Mouse (Mus musculus) lung, postnatal 4 days (tissue): ENCODE measurements at regions not wholly inside any gene's neighbourhood (a gene's known extent, or its start where the extent isn't known, plus 50 kb on each side); places are given as distances from the start of the nearest gene placed in this dataset.

Source experiments
- DNase-seq, 2 experiments: peaks; one replicate each; pipeline ENCODE4 v3.0.0; 2021

DNA sequence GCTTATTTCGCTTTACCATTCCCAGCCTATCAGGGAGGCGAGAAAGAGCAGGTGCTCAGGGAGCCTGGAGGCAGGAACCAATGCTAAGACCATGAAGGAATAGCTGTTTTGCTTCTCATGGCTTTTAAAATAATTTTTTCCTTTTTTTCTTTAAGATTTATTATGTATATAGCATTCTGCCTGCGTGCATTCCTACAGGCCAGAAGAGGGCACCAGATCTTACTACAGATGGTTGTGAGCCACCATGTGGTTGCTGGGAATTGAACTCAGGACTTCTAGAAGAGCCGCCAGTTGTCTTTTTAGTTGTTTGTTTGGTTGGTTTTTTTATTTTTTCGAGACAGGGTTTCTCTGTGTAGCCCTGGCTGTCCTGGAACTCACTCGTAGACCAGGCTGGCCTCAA, 113.6 kb upstream of the Armc2 start:
- no peak for DNase-seq

DNA sequence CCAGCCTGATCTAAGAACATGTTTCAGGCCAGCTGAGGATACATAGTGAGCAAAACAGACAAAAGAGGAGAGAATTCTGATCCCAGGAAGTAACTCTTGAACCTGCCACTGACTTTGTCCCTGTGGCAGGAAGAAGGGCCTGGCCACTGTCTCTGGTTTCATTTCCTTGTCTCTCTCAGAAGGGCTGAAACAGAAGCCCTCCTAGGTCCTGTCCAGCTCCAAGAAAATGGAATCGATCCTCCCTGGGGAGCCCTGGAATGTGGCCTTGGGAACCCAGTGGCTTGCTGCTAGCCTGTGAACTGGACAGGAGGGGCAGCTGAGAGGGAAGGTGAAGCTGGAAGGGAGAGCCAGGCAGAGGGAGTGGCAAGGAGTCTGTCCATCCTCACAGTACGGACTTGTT, 113.1 kb upstream of the Armc2 start:
- DNase-seq: no peak

DNA sequence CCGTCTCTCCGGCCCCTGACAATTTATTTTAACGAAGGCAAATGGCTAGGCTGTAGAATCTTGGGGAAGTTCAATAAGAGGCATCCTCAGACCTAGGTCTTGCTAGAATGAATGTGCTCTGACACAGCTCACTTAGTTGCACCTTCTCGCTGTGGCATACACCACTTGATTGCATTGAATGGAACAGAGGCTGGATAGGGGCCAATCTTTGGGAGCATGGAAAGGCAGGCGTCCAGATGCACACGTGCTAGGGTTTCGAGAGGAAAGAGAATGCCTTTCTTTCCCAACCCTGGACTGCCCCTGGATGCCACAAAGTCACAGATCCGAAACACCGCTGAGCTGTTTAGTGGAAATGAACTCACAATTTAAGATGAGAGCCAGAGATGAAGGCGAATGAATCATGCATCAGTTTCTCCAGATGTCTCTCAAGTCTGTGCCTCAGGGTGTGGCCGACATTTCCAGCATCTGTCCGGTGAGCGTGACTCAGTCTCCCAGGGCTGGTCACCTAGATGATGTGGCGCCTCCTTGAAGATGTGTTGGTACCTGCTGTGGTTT, 109.7 kb upstream of the Armc2 start:
- DNase-seq: peak; percentile 46 to 51

DNA sequence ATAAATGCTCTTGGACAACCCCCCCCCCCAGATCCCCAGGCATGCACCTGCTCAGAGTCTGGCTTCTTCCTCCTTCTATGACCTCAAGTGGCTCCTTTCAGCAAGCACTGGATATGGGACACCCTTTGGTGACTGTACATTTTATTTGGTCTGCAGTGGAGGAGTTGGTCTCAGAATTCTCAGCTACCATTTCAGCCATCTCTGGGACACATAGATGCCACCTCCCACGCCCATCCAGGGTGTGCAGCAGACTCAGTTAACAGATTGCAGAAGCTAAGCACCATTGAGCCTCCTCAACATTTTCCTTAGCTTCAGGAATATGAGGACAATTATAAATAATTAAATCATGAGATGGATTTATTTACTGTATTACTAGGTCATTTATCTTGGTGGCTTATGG, 108.6 kb upstream of the Armc2 start:
- DNase-seq: no peak

DNA sequence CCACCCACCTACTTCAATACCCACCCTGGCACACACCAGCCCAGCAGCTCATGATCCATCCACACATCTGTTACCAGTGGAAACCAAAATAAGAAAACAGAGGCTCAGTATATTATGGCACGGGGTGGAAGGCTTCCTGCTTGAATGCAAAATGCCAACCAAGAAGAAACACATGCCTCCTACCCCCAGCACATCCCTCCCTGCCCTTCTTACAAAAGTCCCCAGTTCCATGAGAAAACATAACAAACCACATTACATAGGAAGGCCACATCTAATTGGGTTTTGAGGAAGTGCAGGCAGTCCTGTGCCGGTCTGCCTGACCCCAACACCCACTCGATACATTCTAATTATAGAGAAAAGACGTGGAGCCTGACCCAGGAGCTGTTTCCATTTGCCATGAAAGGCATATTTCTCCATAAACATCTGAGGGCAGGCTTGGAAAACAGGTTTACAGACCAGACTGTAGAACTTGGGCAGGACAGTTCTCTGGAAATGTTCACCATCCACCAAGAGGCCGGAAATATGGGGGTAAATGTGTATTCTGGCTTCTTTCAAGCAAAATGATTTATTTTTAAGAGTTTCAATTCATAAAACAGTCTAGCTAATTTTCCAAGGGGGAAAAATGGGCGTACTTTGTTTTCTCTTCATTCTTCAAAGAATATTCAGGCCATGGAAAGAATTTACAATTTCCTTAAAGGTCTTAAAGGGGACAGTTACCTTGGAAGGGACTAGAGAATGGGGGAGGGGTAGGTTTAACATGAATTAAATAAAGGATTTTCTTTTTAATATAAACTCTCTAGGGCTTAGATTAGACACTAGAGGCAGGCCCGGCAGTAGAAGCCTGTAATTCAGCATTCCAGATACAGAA, 104.8 kb upstream of the Armc2 start:
- no peak for DNase-seq

DNA sequence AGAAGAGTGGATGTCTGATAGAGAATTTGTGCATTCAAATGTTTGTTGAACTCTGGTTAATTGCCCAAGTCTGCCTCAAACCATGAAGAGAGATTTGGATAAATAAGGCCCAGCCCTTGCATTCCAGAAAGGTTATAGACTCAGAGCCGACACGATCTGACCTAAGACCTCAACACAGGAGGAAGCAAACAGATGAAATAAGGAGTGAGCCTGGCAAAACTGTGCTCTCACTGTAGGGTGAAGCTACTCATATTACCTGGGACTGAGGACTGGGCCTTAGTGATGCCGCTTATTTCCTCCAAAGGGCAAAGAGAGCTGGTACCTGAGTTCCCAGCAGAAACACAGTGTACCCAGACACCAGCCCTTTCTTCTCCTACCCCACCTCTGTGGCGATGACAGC, 103.7 kb upstream of the Armc2 start:
- DNase-seq: no peak

DNA sequence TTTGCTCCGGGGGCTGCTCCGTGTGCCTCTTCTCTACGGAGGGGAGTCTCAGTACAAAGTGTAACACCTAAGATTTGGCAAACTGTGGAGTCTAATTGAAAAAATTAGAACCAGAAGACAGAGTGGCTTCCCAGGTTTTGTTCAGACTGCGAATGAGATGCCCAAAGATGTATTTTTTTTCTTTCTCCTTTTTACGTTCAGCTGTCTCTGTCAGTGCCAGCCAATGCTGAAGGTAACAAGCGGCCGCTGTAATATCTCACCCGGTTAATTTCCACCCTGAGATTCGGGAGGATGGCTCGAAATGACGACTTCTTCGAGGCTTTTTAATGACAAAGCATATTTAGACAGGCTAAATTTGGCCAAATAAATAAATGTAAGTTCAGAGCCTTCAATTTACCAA, 101.1 kb upstream of the Armc2 start:
- no peak for DNase-seq

DNA sequence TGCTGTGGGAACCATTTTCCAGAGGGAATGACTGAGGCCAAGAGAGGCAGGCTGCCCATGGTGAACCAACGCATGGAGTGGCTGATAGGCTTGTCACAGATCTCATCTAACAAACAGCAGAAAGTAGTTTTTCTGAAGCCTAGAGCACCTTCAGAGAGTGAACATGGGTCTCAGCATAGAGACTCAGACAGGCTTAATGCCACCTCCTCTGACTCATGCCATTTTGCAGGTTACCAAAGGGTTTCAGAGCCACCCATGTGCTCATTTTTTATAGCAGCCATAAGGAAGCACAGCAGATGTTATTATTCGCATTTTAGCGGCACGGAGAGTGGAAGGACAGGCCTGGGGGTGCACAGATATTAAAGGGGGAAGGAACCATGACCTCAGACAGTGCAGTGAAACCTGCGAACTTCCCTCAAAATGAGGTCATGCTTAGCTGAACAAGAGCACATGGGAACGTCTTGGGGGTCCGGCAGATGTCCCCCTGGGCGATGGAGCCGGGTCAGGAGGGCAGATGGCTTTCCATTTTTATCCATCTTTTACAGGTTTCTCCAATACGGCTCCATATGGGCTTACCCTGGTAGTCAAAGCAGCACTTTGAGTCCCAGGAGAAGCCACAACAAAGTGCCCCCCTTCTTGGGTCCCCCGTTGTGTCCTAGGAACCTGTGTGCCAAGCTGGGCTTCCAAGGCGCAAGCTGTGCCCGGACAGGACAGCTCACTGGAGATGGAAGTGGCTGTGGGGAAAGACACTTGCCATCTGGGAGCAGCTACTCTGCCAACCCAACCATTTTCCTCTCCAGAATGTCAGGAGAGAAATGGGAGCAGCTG, 100.3 kb upstream of the Armc2 start:
- DNase-seq: no peak

DNA sequence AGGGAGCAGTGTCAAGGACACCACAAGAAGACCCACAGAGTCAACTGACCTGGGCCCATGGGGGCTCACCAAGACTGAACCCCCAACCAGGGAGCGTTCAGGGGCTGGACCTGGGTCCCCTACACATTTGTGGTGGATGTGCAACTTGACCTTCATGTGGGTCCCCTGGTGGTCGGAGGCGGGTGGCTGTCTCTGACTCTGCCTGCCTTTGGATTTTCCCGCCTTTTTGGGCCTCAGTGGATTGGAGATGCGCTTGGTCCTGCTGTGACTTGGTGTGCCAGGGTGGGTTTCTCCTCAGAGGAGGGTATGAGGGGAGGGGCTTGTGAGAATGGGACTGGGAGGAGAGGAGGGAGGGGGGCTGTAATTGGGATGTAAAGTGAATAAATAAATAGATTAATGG, 99.3 kb upstream of the Armc2 start:
- no peak for DNase-seq

DNA sequence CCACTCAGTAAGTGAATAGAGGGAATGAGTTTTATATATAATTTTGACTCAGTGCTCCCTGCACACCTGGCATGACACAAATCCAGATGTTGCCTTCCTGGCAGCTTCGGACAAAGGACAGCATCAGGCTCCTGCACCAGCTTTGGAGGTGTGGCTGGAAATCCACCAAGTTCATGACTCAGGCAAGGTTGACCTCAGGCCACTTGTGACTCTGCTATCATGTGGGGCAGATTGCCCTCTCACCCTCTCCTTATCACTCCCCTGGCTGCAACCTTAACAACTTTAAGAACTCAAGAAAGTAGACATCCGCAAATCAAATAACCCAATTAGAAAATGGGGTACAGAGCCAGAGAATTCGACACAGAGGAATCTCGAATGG, 97.7 kb upstream of the Armc2 start:
- no peak for DNase-seq

DNA sequence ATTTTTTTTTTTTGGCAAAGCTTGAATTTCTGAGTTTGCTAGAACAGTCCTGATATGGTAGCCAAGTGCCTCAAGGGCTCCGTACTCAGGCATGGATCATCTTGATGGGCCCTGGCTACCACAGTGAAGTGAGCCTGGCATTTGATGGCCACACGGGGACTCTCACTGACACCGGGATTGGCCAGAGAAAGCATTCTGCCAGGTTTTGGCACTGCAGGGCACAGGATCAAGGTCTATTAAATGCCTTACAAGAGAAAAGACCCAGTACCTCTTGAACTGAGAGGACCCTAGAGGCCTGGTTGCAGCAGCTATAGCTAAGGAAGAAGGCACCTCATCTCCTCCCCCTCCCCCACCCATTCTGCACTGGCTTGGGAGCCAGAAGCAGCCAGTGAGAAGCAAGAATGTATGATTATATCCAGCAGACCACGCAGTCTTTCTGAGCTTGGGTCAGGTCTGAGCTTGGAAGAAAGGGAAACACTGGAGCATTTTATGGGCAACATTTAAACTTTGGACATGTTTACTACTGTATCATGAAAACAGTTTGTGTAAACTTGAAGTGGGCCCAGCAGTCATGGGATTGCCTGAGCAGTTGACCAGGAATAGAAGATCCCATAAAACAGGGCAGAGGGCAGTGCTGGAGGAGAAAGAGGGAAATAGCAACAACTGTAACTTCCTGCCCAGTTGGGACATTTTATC, 97.1 kb upstream of the Armc2 start:
- DNase-seq: no peak

DNA sequence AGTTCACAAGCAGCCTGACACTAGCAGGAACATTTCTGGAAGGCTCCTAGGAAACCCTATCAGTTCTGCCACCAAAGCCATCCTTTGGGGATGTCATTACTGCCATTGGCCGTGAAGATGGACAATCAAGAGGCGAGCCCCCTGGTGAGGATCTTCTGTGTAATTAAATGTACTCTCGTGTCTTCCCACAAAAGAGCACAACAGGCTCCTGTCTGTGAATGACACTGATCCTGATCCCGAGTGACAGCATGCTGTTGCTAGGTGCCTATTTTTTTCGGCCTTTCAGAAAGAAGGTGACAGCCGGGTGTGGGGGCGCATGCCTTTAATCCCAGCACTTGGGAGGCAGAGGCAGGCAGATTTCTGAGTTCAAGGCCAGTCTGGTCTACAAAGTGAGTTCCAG, 92.5 kb upstream of the Armc2 start:
- no peak for DNase-seq

DNA sequence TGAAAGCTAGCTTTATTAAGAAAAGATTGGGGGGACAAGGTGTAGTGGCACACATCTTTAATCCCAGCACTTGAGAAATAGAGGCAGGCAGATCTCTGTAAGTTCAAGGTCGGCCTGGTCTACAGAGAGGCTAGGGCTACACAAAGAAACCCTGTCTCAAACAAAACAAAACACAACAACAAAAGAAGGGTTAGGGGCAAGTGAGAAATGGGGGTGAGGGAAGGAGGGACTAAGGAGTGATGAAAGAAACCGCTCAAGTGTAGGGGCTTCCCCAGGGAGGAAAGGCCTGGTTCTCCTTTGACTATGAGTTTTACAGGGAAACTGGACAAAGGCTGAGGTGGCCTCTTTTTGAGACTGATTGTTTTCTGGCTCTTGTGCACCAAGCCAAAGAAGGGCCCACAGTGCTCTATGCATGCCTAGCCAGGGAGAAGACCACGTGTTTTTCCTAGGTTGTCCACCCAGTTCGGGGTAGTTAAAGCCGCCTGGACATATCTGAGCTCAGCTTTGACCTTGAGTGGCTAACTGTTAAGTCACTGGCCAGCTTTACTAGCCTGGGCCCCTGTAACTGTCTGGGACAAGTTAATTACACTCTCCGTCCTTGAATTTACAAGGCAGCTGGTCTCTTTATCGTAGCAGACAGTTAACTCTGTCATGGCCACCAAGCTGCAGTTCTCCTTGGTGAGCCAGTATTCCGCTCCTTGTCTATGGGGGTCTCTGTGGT, 90.2 kb upstream of the Armc2 start:
- no peak for DNase-seq

DNA sequence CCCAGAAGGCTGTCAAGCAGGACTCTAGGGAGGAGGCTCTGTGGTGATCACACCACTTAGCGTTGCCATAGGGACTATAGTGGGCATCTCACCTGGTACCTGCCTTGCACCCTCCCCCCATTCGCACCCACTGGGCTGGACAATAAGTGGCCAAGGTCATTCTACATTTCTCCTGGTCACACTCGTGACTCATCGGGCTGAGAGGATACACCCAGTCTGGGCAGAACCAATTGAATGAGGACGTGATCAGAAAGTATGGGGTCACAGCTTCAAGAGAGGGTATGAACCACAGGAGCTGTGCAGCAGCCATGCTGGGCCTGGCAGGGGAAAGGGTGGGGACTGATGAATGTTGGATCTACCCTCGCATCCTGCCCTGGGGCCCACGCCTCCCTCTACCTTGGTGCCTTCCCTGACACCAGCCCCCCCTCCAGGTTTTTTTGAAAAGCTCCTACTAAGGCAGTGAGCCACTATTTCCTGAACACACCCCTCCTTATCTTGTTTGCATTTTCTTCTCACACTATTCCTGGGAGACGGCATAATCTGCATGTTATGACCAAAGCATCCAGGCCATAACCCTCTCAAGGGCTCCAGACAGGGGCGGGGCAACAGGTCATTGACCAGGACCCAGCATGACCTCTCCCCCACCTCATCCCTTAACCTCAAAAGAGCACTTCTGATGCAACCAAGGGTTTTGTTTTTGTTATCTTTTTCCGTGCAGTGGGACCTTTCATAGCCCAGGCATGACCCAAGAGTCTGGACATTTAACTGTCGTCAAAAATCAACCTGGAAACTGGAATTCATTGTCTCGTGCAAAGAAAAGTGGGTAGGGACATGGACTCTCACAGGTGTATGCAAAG, 89.4 kb upstream of the Armc2 start:
- DNase-seq: no peak

DNA sequence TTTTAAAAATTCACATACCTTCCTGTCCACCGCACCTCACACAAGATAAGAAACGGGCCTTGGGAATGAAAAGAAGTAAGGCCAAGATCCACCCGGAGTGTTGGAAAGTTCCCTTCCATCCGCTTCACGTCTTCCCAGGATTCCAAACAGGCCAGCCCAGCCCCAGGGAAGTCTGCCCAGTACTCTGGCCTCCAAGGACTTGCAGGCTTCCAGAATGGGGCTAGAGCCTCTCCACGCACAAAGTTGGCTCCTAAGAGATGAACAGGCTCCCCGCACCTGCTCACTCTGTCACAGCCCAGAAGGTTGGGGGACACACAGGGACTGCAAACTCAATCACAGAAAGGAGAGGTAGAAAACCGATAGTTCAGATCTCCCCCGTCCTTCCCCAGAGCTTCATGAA, 88.4 kb upstream of the Armc2 start:
- no peak for DNase-seq

DNA sequence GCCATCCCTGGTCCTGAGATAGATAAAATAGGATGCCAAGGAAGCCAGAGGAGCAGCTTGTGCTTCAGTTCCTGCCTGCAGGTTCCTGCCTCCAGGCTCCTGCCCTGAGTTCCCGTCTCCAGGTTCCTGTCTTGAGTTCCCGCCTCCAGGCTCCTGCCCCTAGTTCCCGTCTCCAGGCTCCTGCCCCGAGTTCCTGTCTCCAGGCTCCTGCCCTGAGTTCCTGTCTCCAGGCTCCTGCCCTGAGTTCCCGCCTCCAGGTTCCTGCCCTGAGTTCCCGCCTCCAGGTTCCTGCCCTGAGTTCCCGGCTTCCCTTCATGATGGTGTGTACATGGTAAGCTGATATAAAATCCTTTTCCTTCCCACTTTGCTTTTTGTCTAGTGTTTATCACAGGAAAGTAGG, 86.8 kb upstream of the Armc2 start:
- no peak for DNase-seq

DNA sequence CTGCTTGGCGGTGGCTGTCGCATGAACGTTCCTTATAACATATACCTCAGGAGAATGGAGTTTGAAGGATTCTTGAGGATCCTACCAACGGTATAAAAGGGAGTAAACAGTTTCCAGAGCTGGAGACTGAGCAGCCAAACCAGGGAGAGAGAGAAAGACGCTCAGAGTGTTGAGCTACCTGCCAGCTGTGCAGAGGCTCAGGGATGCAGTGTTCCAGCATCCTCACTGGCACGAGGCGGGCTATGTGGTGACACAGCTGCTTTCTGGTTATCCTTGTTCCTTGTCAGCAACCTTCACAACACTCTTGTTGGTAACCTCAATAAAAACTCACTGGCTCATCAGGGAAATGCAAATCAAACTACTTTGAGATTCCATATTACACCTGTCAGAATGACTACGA, 84.1 kb upstream of the Armc2 start:
- DNase-seq: no peak

DNA sequence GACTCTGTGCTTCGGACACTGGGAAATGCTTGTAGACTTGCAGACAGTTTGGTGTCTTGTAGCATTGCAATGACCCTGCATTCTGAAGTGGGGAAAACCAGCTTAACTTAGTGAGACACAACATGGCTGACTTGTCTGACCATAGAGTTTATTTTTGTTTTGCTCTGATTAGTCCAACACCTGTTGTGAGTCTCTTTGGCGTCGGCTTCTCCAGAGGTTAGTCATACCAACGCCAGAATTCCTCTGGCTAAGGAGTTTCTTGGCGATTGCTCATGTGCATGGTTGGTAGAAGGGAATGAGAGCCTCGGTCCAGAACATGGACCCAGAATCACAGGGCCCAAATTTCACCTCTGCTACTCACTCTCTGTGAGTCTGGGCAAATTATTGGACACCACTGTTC, 82.9 kb upstream of the Armc2 start:
- DNase-seq: no peak

DNA sequence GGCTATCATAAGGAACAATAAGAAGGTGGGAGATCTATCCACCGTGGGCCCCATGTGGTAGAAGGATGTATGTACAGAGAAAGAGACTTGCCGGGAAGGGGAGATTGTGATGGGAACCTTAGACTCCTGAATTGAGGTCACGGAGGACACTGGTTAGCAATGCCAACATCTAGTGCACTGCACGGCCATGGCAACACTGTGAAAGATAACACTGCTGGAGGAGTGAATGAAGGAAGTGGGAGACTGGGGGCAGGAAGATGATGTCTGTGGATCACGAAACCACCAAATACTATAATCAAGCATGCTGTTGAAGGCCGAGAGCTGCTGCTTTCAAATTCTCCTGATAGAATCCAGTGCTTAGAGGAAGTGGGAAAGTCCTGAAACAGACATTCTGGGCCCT, 78.7 kb upstream of the Armc2 start:
- DNase-seq: no peak

DNA sequence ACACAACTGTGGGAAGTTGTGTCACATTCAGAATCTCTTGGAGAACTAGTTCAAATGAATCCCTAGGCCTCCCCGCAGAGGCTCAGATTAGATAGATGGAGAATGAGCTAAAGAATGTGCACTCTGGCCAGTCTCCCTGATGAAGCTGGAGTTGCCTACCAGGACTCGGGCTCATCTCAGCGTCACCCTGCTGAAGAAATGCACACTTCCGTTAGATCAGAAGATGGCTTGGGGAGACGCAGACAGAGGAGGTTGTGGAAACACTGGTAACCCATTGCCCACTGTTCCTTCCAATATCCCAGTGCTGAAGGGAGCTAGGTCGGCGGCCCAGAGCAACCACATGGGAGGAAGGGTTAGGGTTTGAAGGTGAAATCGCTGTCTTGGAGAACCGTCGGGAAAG, 77.7 kb upstream of the Armc2 start:
- no peak for DNase-seq

DNA sequence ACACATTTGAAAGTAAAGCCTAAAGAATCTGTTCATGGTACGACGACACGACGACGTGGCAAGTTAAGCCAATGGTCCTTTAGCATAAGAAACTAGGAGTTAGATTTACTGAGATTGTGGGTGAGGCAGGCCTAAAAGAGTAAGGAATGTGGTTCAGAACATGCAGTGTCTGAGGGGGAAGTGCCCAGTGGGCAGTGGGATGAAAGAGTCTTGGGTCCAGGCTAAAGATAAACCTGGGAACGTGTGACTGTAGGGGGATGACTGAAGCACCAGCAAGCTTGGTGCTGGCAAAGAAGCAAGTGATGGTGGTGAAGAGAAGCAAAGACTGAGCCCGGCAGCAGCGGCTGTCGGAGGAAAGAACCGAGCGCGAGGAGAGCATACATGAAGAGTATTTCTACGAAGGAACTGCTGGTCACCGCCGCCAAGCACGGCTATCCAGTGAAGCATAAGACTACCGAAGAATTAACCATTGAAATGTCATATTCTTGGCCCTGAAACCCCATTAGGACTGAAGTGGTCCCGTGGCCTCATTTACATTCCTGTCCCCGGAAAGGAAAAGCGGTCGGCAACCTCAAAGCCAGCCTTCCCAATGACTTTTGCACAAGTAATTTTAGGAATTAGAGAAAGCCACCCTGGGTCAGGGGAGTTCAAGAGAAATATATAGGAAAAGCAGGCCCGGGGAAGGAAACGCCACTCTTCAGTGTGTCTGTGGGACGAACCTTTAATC, 76.2 kb upstream of the Armc2 start:
- DNase-seq: no peak
